Mouse (Mus musculus) mouse trophoblast stem cell (cell line): ENCODE data around the gene Tmem126b.

Experiments used
- in situ Hi-C, 2 experiments: fragments of 300-500 bp; cut with MseI, MboI; formaldehyde crosslinking; loops; 2 replicates in 1 of 2; 3 replicates in 1 of 2; pipeline ENCODE4 v1.15.1; 2025

Tmem126b gene

DNA sequence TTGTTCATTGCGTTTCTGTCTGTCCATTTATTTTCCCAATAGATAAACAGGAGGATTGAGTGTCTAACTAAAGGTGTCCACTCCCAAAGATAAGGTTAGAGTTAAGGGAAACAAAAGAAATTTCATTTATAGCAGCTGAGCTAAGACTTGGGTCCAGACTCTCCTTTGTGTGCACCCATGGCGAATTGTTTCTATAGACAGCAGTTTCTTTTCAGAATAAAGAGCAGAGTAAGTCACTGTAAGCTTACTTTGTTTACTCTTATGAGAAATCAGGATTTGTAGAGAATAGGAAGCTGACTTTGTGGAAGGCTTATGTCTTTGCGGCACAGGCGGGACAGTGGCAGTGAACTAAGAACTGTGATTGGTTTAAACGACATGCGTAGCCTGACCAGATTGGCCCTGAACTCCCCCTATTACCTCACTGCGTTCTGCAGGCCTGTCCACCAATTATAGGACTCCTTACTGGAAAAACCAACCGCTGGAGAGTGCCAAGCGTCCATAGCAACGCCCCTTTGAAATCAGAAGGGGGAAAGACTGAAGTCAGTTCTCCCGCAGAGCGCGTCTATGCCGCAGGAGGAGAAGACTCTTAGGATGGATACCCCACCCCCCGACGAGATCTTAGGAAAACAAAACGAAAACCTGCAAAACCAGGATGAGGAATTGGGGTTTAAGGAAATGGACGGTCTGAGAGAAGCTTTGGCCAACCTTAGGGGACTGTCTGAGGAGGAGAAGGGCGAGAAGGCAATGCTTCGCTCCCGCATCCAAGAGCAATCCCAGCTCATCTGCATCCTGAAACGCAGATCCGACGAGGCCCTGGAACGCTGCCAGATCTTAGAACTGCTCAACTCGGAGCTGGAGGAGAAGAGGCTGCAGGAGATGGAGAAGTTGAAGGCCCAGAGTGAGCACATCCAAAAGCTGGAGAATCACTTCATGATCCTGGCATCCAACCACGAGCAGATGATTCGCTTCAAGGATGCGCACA lies 49.5 kb downstream of the Tmem126b start, which contains the start of gene Ccdc89:
Gene Ccdc89, plus strand, starts transcription at position 558 of the 982 bp plus-strand sequence.
- in situ Hi-C loops = loop anchor here in 1 of 2 experiments (25.0 kb wide), 1 partner anchor 439 kb away; the partner anchor contains the start of gene Eed
